ENCODE assay signal across 21 mouse cellular contexts in the genomic region with DNA sequence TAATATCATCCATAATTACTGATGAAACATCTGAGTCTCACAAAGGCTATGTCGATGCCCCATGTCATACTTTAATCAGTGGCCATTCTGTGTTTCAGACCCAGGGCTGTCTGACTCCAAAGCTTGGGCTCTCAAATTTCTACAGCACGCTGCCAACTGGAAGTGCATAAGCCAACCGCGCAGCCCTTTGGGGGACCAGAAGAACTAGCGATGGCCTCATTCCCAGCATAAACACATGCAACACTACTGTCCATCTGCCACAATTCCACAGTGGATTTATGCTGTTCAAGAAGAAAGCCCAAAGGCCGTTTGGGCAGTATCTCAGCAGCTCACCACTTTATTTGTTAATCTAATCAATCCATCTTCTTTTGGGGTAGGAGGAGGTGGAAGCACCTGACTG.
DNase-seq lines count a peak whose midpoint lies in the region; TF ChIP-seq lines count a peak whose summit lies in the region.
"Had no signal": no experiment of that assay in that cellular context is flagged by ENCODE, and none has a peak within 500 bp of the region (broad histone marks: within the 10 kb centered on the region; RNA-seq: fewer than 3 reads in every experiment).

No protein-coding gene starts in this region.

- WGBS in cerebellum, adult 2 months: 7% methylated on average over 6 of the region's 6 CpGs

- TF ChIP-seq CTCF in cerebellum, adult 2 months (IDR thresholded peaks at IDR 0.05; ENCODE audit: borderline replicate concordance, insufficient read depth, low read depth, low read length): no peak

- no peak overlapping the region for H3K4me3 ChIP-seq in cerebellum, adult 2 months (replicated peaks; ENCODE audit: insufficient read depth, low read depth, low read length)
- H3K4me3 ChIP-seq: erythroblast, embryonic 14.5 days; hindbrain, embryonic 13.5 days; intestine, embryonic 15.5 days had no signal

- DNase-seq in adrenal gland, postnatal 10 days: peak; percentile 4
- DNase-seq in adrenal gland, adult 18-20 months (ENCODE audit: low spot score in 2 of 2): no peak
- DNase-seq in layer of hippocampus, postnatal 14 days (ENCODE audit: low spot score in 2 of 2): peak; percentile 28 to 69
- DNase-seq in layer of hippocampus, adult 9-10 months (ENCODE audit: low spot score): no peak
- peak; percentile 73 to 89 for DNase-seq in cerebellum, adult 2 months
- peak; percentile 71 to 73 for DNase-seq in cerebellum, postnatal 36 days
- no peak for DNase-seq in adipocyte (ENCODE audit: low spot score)
- no peak for DNase-seq in frontal cortex, postnatal 25 days (ENCODE audit: low spot score in 2 of 2)
- DNase-seq: adrenal gland, postnatal 14 days; heart, postnatal 14 days; kidney, adult 9 months; kidney, postnatal 25 days; layer of hippocampus, postnatal 36 days; liver; lung, postnatal 10 days; midbrain, embryonic 14.5 days; right cerebral cortex, postnatal 14 days; thymus, adult 2 months had no signal

- TF ChIP-seq POLR2A in cerebellum, adult 2 months (IDR thresholded peaks at IDR 0.05; ENCODE audit: borderline replicate concordance, insufficient read depth, low read length): no peak

- H3K27me3 ChIP-seq in cerebellum, adult 2 months (ENCODE audit: control insufficient read depth, insufficient read depth, low read length): no peaks in the 10 kb centered on the region
- H3K27me3 ChIP-seq: hindbrain, embryonic 13.5 days; intestine, embryonic 15.5 days had no signal

- H3K27ac ChIP-seq in cerebellum, adult 2 months (ENCODE audit: insufficient read depth, low read length): no peak overlapping the region
- H3K27ac ChIP-seq: hindbrain, embryonic 13.5 days; intestine, embryonic 15.5 days had no signal

- H3K4me1 ChIP-seq in cerebellum, adult 2 months (ENCODE audit: control insufficient read depth, insufficient read depth, low read length): peaks cover 3% of the 10 kb centered on the region; the same call in 1 of the 2 replicates
- H3K4me1 ChIP-seq: intestine, embryonic 15.5 days had no signal

Comparison
In these comparisons a context has a peak if more than half of its experiments do, and no peak if none do; other contexts are left out.
1. DNase-seq: peak in adrenal gland, postnatal 10 days (single experiment), layer of hippocampus, postnatal 14 days (2 of 2), cerebellum, adult 2 months (2 of 2) and cerebellum, postnatal 36 days (2 of 2); none in adrenal gland, adult 18-20 months (0 of 2), layer of hippocampus, adult 9-10 months (single experiment), adipocyte (single experiment) and frontal cortex, postnatal 25 days (0 of 2).